In the genomic region with DNA sequence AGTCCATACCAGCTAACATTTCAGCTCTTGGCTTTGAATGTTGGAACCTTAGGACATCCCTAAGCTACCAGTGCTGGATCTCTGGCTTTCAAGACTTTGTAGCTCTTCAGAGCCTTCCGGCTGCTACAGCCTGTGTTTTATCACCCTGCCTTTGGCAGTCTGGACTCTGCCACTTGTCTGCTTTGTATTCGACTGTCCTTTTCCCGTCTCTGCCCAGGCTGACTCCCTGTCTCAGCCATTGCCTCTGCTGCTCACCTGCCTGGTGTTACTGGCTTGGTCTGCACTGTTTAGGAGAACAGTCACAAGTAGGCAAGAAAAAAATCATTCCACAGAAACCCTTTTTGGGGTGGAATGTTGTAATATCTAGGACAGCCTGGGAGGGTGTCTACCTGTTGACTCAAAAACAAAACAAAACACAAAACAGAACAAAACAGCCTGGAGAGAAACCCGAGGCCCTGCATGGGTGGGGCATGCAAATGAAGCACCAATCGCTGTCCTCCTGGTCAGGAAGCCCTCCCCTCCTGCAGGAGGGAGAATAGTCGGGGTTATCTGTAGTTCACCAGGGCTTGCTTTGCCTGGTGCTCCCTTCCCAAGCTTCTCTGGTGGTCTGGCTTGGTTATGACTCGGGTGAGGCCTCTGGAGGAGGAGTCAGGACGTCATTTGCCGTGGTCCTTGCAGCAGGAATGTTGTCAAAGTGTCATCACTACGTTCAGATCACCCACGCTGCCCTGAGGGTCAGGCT, we compare ENCODE assay signal across 9 mouse cellular contexts. TPM values are rescaled to one million over a fixed set of nuclear protein-coding genes. Genes with fewer than 3 reads are reported as not detected.
DNase-seq lines count a peak whose midpoint lies in the region; ATAC-seq lines count a peak whose summit lies in the region.
"Had no signal": no experiment of that assay in that cellular context is flagged by ENCODE, and none has a peak within 500 bp of the region (broad histone marks: within the 10 kb centered on the region; RNA-seq: fewer than 3 reads in every experiment).

No protein-coding gene starts in this region.

- H3K36me3 ChIP-seq in midbrain, embryonic 13.5 days, result no peaks in the 10 kb centered on the region
- no peaks in the 10 kb centered on the region for H3K36me3 ChIP-seq in midbrain, embryonic 11.5 days (ENCODE audit: control insufficient read depth, insufficient read depth, low read length)
- H3K36me3 ChIP-seq in hindbrain, embryonic 14.5 days (replicated peaks; ENCODE audit: control insufficient read depth, insufficient read depth), result no peaks in the 10 kb centered on the region

- no peak overlapping the region for H3K9ac ChIP-seq in midbrain, embryonic 13.5 days (replicated peaks)
- H3K9ac ChIP-seq in midbrain, embryonic 11.5 days (ENCODE audit: low read length), result no peak overlapping the region
- H3K9ac ChIP-seq in hindbrain, embryonic 14.5 days, result no peak overlapping the region

- H3K27me3 ChIP-seq in midbrain, embryonic 13.5 days, result no peaks in the 10 kb centered on the region
- H3K27me3 ChIP-seq in midbrain, embryonic 11.5 days (ENCODE audit: control insufficient read depth, insufficient read depth, low read length), result no peaks in the 10 kb centered on the region
- no peaks in the 10 kb centered on the region for H3K27me3 ChIP-seq in hindbrain, embryonic 14.5 days (ENCODE audit: control insufficient read depth, insufficient read depth, low read length)

- peaks cover 3% of the 10 kb centered on the region; the same call in 1 of the 2 replicates for H3K4me1 ChIP-seq in midbrain, embryonic 13.5 days (replicated peaks)
- H3K4me1 ChIP-seq in midbrain, embryonic 11.5 days (ENCODE audit: control insufficient read depth, insufficient read depth, low read length), result peaks cover 6% of the 10 kb centered on the region
- H3K4me1 ChIP-seq in hindbrain, embryonic 14.5 days (replicated peaks; ENCODE audit: control insufficient read depth, insufficient read depth, low read length), result peaks cover 4% of the 10 kb centered on the region; the same call in 1 of the 2 replicates

- ATAC-seq in midbrain, embryonic 13.5 days, result no peak
- no peak for ATAC-seq in midbrain, embryonic 11.5 days (ENCODE audit: low FRiP score)
- no peak for ATAC-seq in hindbrain, embryonic 14.5 days (ENCODE audit: low FRiP score)

- no peak for DNase-seq in midbrain, embryonic 11.5 days (ENCODE audit: low spot score, missing footprints)
- peak; percentile 56 for DNase-seq in forelimb bud, embryonic 11.5 days (ENCODE audit: low read depth, low spot score)
- DNase-seq in hindbrain, embryonic 14.5 days (ENCODE audit: low spot score), result no peak
- DNase-seq in liver, result peak; percentile 69
- DNase-seq in retina, embryonic 14.5 days (ENCODE audit: low spot score), result peak; percentile 79
- no peak for DNase-seq in right cerebral cortex, postnatal 4 days
- no peak for DNase-seq in cerebellum, adult 18-20 months

- H3K4me3 ChIP-seq in midbrain, embryonic 13.5 days (replicated peaks), result no peak overlapping the region
- no peak overlapping the region for H3K4me3 ChIP-seq in midbrain, embryonic 11.5 days (ENCODE audit: low read depth, low read length)
- no peak overlapping the region for H3K4me3 ChIP-seq in hindbrain, embryonic 14.5 days (replicated peaks; ENCODE audit: low read length)

- H3K4me2 ChIP-seq in midbrain, embryonic 13.5 days (replicated peaks), result 0 out of 2 replicates have a peak overlapping the region, but pooled peaks have one; percentile 9
- H3K4me2 ChIP-seq in midbrain, embryonic 11.5 days, result no peak overlapping the region; the same call in 1 of the 2 replicates
- peak overlapping the region; percentile 24 for H3K4me2 ChIP-seq in hindbrain, embryonic 14.5 days (replicated peaks)

- H3K9me3 ChIP-seq in midbrain, embryonic 13.5 days, result no peaks in the 10 kb centered on the region
- no peaks in the 10 kb centered on the region for H3K9me3 ChIP-seq in midbrain, embryonic 11.5 days (ENCODE audit: control insufficient read depth, low read length)
- H3K9me3 ChIP-seq in hindbrain, embryonic 14.5 days (ENCODE audit: control insufficient read depth, low read length), result no peaks in the 10 kb centered on the region

- H3K27ac ChIP-seq in midbrain, embryonic 13.5 days, result no peak overlapping the region
- no peak overlapping the region for H3K27ac ChIP-seq in midbrain, embryonic 11.5 days (ENCODE audit: low read depth, low read length)
- no peak overlapping the region for H3K27ac ChIP-seq in hindbrain, embryonic 14.5 days
- H3K27ac ChIP-seq: macrophage had no signal

- WGBS in midbrain, embryonic 13.5 days, result 19% methylated on average over 11 of the region's 11 CpGs
- 18% methylated on average over 11 of the region's 11 CpGs for WGBS in midbrain, embryonic 11.5 days
- 17% methylated on average over 11 of the region's 11 CpGs for WGBS in hindbrain, embryonic 14.5 days

RNA-seq across cellular contexts. Expression of gene Uaca, which starts 19.0 kb away (rescaled TPM):
- 17.5 and 22.0 TPM in 2 replicates for polyA plus RNA-seq in midbrain, embryonic 13.5 days (2015; fragmentation: Nextera tagmentation; extraction: Ambion mirVana)
- polyA plus RNA-seq in midbrain, embryonic 11.5 days (2014; fragmentation: Nextera tagmentation; extraction: Ambion mirVana), result 26.7 and 27.9 TPM in 2 replicates
- 13.2 and 15.2 TPM in 2 replicates for polyA plus RNA-seq in hindbrain, embryonic 14.5 days (2014; fragmentation: Nextera tagmentation; extraction: Ambion mirVana)

Comparison
In these comparisons a context has a peak if more than half of its experiments do, and no peak if none do; other contexts are left out.
1. DNase-seq: peak in forelimb bud, embryonic 11.5 days (single experiment), liver (single experiment) and retina, embryonic 14.5 days (single experiment); none in midbrain, embryonic 11.5 days (single experiment), hindbrain, embryonic 14.5 days (single experiment), right cerebral cortex, postnatal 4 days (single experiment) and cerebellum, adult 18-20 months (0 of 2).